Mouse (Mus musculus): ENCODE data around the gene Cnbd2. TPM values are rescaled to one million over a fixed set of nuclear protein-coding genes. Genes with fewer than 3 reads are reported as not detected.
"Not testable (repeated sequence)": the region's sequence is repeated elsewhere in the genome, so short reads cannot be mapped to it uniquely, and the experiment has no call there.

Cnbd2 gene
- polyA plus RNA-seq, 1 experiment from 2014 or later: 5.9 TPM

DNA sequence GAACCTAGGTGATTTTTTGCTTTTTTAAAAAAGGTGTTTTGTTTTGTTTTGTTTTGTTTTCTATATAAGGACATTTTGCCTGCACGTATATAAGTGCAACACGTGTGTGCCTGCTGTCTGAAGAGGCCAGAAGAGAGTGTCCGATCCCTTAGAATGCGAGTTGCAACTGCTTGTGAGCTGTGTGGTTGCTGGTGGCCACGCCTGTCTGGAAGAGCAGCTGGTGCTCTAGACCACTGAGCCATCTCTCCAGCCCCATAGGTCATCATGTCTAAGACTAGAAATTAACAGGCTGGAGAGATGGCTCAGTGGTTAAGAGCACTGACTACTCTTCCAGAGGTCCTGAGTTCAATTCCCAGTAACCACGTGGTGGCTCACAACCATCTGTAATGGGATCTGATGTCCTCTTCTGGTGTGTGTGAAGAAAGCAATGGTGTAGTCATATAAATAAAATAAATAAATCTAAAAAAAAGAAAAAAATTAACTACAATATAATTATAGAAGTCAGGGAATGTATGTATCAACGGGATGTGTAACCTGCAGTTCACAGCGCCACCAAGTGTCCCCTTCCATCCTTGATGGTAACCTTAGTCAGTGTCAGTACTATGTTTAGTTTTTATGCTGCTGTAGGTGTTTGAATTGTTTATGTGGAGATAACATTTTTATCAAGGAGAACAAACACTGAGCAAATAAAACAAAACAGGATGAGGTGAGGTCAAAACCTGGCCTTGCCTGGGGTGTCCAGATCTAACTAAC is 40.5 kb downstream of the Cnbd2 start:
- ATAC-seq: no peak
- Histone ChIP-seq H3K4me3 (replicated peaks) (no peak overlapping the region), H3K4me2 (replicated peaks) (no peak overlapping the region), H3K4me1 (replicated peaks) (peaks cover 12% of the 10 kb centered on the region; the same call in 1 of the 2 replicates), H3K9ac (replicated peaks) (no peak overlapping the region), H3K27me3 (no peaks in the 10 kb centered on the region), H3K36me3 (no peaks in the 10 kb centered on the region), H3K9me3 (no peaks in the 10 kb centered on the region), H3K27ac (no peak overlapping the region)
- 80% methylated on average over 8 of the region's 8 CpGs for WGBS

- no peaks in the 10 kb centered on the region for H3K36me3 ChIP-seq
- WGBS: 55% methylated on average over 7 of the region's 7 CpGs
- ATAC-seq: no peak
- no peak overlapping the region for H3K27ac ChIP-seq
- no peak overlapping the region for H3K9ac ChIP-seq (replicated peaks)
- no peak overlapping the region for H3K4me3 ChIP-seq (replicated peaks)
- no peak overlapping the region for H3K4me2 ChIP-seq (replicated peaks)
- no peaks in the 10 kb centered on the region for H3K27me3 ChIP-seq
- no peaks in the 10 kb centered on the region for H3K9me3 ChIP-seq
- peaks cover 12% of the 10 kb centered on the region; the same call in 1 of the 2 replicates for H3K4me1 ChIP-seq (replicated peaks)
Observed at GRCm38 (mm10) chr2:156353265-156353692, 41.2 kb downstream of the Cnbd2 start.

DNA sequence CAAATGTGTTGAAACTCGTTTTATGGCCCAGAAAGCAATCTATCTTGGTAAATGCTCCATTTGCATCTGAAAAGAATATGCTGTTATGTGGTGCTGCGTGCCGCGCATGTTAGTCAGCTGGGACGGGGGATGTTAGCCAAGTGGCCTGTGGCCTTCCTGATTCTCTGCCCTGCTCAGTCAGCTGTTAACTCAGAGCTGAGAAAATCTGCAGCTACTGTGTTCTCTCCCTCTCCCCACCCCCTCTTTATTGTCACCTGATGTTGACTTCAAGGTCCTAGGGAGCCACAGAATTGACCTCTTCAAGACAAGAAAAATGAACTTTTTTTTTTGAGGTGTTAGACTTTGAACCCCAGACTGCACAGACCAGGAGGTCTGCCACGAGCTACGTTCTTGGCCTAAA is 43.9 kb downstream of the Cnbd2 start:
- no peaks in the 10 kb centered on the region for H3K9me3 ChIP-seq
- no peak overlapping the region for H3K4me3 ChIP-seq (replicated peaks)
- H3K27ac ChIP-seq: no peak overlapping the region
- H3K4me2 ChIP-seq (replicated peaks): no peak overlapping the region
- H3K9ac ChIP-seq (replicated peaks): no peak overlapping the region
- H3K36me3 ChIP-seq: no peaks in the 10 kb centered on the region
- no peak for ATAC-seq
- H3K4me1 ChIP-seq (replicated peaks): peaks cover 12% of the 10 kb centered on the region; the same call in 1 of the 2 replicates
- WGBS: 48% methylated on average over 7 of the region's 7 CpGs
- H3K27me3 ChIP-seq: no peaks in the 10 kb centered on the region

- Histone ChIP-seq H3K9me3 (no peaks in the 10 kb centered on the region), H3K36me3 (no peaks in the 10 kb centered on the region), H3K27ac (no peak overlapping the region), H3K4me3 (replicated peaks) (no peak overlapping the region), H3K4me1 (replicated peaks) (no peaks in the 10 kb centered on the region), H3K4me2 (replicated peaks) (no peak overlapping the region), H3K9ac (replicated peaks) (no peak overlapping the region), H3K27me3 (no peaks in the 10 kb centered on the region)
- WGBS: 81% methylated on average over 3 of the region's 3 CpGs
- ATAC-seq: no peak
Observed at GRCm38 (mm10) chr2:156368465-156368864, 56.4 kb downstream of the Cnbd2 start.

- H3K36me3 ChIP-seq: no peaks in the 10 kb centered on the region
- H3K4me1 ChIP-seq (replicated peaks): no peaks in the 10 kb centered on the region
- H3K4me3 ChIP-seq (replicated peaks): no peak overlapping the region
- H3K9ac ChIP-seq (replicated peaks): no peak overlapping the region
- no peak overlapping the region for H3K27ac ChIP-seq
- H3K27me3 ChIP-seq: no peaks in the 10 kb centered on the region
- no peaks in the 10 kb centered on the region for H3K9me3 ChIP-seq
- no peak for ATAC-seq
- 84% methylated on average over 7 of the region's 7 CpGs for WGBS
- H3K4me2 ChIP-seq (replicated peaks): no peak overlapping the region
Observed at GRCm38 (mm10) chr2:156370896-156371295, 58.8 kb downstream of the Cnbd2 start.

DNA sequence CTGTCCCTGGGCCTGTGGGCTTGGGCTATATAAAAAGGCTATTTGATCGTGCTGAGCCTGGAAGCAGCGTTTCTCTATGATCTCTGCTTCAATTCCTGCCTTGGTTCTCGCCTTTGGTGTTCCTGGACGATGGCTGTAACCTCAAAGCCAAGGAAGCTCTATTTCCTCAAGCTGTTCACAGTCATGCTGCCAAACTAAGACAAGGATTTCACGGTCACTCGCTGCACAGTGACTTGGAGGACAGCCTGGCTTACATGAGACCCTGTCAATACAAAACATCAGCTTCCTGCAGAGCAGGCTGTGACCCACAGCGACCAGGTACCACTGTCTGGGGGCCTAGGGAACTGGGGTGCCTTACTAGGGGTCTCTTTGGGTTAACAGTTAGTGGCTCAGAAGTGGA is 64.9 kb downstream of the Cnbd2 start:
- WGBS: 79% methylated on average over 7 of the region's 7 CpGs
- Histone ChIP-seq H3K4me1 (replicated peaks) (no peaks in the 10 kb centered on the region), H3K9me3 (no peaks in the 10 kb centered on the region), H3K27me3 (no peaks in the 10 kb centered on the region), H3K4me2 (replicated peaks) (no peak overlapping the region), H3K27ac (no peak overlapping the region), H3K36me3 (no peaks in the 10 kb centered on the region), H3K4me3 (replicated peaks) (no peak overlapping the region), H3K9ac (replicated peaks) (no peak overlapping the region)
- no peak for ATAC-seq

DNA sequence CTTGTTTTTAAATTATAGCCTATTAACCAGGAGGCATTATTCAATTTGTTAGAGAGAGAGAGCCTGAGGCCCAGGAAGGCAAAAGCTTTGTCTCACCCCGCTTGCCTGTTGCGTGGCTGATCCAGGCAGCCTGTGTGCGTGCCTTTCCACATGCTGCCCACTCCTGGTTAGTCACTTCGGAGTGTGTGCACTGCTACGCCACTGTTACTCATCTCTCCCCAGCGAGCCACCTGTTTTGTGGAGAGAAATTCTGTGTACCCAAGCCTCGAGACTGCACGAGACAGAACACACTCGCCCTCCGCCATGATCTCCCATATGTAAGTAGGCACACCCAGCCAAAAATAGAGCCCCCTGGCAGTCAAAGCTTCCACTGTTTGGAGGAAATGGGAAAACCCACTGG is 67.8 kb downstream of the Cnbd2 start:
- Histone ChIP-seq H3K27ac (no peak overlapping the region), H3K4me3 (replicated peaks) (no peak overlapping the region), H3K4me2 (replicated peaks) (no peak overlapping the region), H3K4me1 (replicated peaks) (no peaks in the 10 kb centered on the region), H3K27me3 (no peaks in the 10 kb centered on the region), H3K36me3 (peaks cover 4% of the 10 kb centered on the region; the same call in 1 of the 2 replicates), H3K9me3 (peaks cover 5% of the 10 kb centered on the region; the same call in 1 of the 2 replicates), H3K9ac (replicated peaks) (no peak overlapping the region)
- 90% methylated on average over 10 of the region's 10 CpGs for WGBS
- ATAC-seq: no peak

DNA sequence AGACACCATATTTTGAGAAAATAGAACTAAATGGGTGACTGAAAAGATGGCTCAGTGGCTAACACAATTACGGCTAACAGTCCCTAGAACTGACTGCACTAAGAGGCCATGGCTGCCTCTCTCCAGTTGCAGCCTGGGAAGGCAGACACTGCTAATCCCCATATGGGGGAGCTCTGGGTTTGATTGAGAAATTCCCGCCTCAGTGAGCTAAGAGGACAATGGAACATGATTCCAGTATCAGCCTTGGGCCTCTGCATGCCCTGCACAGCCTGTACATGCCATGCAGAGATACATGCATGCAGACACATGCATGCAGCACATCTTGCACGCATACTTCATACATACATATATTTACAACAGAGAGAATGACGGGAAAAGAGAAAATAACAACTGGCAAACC is 69.3 kb downstream of the Cnbd2 start:
- no peak overlapping the region for H3K4me2 ChIP-seq (replicated peaks)
- H3K4me1 ChIP-seq (replicated peaks): no peaks in the 10 kb centered on the region
- ATAC-seq: no peak
- no peak overlapping the region for H3K27ac ChIP-seq
- no peak overlapping the region for H3K9ac ChIP-seq (replicated peaks)
- H3K9me3 ChIP-seq: peaks cover 5% of the 10 kb centered on the region; the same call in 1 of the 2 replicates
- no peaks in the 10 kb centered on the region for H3K27me3 ChIP-seq
- H3K36me3 ChIP-seq: peaks cover 4% of the 10 kb centered on the region; the same call in 1 of the 2 replicates
- H3K4me3 ChIP-seq (replicated peaks): no peak overlapping the region
- WGBS: 54% methylated on average over 4 of the region's 4 CpGs

DNA sequence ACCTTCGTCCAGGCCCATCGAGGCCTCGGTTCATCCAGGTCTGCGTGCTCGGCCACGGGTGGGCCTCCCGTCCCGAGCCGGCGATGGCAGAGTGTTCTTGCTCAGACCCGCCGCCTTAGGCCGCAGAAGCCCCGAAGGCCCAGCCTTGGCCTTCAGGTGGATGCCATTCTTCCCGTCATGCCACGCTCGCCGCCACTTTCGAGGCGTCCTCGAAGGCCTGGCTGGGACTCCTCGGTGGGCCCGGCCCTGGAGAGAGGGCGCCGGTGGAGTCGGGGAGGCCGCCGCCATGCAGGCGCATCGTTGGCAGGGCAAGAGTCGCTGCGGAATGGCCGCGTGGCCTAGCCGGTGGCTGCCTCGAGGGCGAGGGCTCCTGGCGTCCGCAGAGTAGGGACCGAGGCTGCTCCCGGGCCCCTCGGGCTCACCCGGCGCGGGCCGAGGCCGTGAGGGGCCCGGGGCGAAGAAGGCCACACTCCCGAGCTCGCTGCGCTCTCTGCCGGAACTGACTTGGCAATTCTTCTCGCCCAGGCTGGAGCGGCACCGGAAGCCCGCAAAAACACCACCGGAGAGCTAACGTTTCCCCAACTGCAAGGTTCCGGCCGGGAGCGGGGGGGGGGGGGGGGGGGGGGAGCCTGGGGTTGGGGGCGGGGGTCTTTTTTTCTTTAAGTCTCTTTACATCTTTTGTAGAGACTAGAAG is 80.5 kb downstream of the Cnbd2 start:
- 0% methylated on average over 22 of the region's 63 CpGs for WGBS
- not testable (repeated sequence) for H3K9ac ChIP-seq (replicated peaks); H3K4me1 ChIP-seq (replicated peaks); H3K9me3 ChIP-seq; H3K27me3 ChIP-seq; H3K36me3 ChIP-seq
- peak; percentile 93 for ATAC-seq
- H3K27ac ChIP-seq: peak overlapping the region; percentile 53; the same call in 1 of the 2 replicates
- H3K4me3 ChIP-seq (replicated peaks): peak overlapping the region; percentile 39
- peak overlapping the region; percentile 41 for H3K4me2 ChIP-seq (replicated peaks)

DNA sequence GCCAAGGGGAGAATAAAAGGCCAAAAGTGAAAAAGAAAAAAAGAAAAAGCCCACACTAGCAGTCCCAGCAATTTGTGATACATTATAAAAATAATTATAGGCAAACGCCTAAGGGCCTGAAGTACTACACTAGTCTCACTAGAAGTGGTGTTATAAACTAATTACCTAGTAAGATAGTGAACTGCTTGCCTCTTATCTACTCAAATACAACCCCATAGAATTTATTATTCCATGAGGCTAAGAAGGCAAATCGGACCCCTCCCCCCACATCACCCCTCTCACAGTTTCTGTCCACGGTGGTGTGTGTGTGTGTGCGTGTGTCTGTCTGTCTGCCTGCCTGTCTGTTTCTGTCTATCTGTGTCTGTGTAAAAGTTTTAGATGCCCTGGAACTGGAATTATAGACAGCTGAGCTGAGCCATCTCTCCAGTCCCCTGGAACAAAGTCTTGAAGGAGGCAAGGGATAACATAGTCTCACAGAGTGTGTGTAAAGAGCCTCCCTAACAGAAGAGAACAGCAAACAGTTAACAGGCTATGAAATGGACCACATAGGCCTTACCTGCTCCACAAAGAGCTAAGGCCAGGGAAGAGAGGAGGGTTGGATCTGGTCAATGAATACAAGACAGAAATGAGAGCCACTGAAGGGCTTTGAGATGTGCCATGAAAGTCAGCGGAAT is 81.2 kb downstream of the Cnbd2 start:
- Histone ChIP-seq H3K36me3 (no peaks in the 10 kb centered on the region), H3K9me3 (no peaks in the 10 kb centered on the region), H3K9ac (replicated peaks) (no peak overlapping the region), H3K27me3 (no peaks in the 10 kb centered on the region), H3K4me3 (replicated peaks) (peak overlapping the region; percentile 39), H3K27ac (peak overlapping the region; percentile 51; the same call in 1 of the 2 replicates), H3K4me2 (replicated peaks) (peak overlapping the region; percentile 41), H3K4me1 (replicated peaks) (peaks cover 8% of the 10 kb centered on the region)
- 62% methylated on average over 5 of the region's 5 CpGs for WGBS
- peak; percentile 62 for ATAC-seq

DNA sequence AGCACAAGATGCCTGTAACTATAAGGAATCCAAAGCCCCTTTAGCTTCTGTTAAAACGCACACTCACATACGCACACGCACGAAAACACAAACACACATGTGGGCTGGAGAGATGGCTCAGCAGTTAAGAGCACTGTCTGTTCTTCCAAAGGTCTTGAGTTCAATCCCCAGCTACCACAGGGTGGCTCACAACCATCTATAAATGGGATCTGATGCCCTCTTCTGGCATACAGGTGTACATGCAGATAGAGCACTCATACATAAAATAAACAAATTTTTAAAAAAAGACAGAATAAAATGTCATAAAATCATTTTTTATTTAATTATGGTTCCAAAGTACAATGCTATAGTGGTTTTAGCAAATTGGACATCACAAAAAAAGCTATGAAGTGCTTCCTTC is 82.2 kb downstream of the Cnbd2 start:
- ATAC-seq: no peak
- 94% methylated on average over 4 of the region's 4 CpGs for WGBS
- Histone ChIP-seq H3K27me3 (no peaks in the 10 kb centered on the region), H3K9me3 (no peaks in the 10 kb centered on the region), H3K9ac (replicated peaks) (no peak overlapping the region), H3K36me3 (no peaks in the 10 kb centered on the region), H3K27ac (no peak overlapping the region), H3K4me1 (replicated peaks) (peaks cover 8% of the 10 kb centered on the region), H3K4me2 (replicated peaks) (no peak overlapping the region), H3K4me3 (replicated peaks) (no peak overlapping the region)

DNA sequence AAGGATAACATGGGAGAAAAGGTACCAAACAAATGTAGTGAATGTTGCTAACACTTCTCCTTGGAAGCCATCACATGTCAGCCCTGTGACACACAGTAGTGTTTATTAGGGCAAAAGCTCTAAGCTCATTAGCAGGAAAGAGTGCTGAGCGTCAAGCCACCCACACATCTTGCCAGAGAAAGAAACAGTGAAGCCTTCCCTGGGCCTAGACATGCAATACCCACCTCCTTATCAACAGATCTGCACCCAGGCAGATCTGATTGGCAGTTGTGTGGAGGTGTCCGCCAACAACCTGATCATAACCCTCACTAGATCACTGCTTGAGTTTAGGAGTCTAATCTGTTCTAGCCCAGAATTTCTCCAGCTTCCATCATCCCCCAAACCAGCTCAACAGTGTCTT is 84.0 kb downstream of the Cnbd2 start:
- WGBS: 68% methylated on average over 2 of the region's 2 CpGs
- Histone ChIP-seq H3K36me3 (no peaks in the 10 kb centered on the region), H3K4me2 (replicated peaks) (no peak overlapping the region), H3K4me3 (replicated peaks) (no peak overlapping the region), H3K9ac (replicated peaks) (no peak overlapping the region), H3K27me3 (no peaks in the 10 kb centered on the region), H3K4me1 (replicated peaks) (peaks cover 16% of the 10 kb centered on the region), H3K9me3 (no peaks in the 10 kb centered on the region), H3K27ac (no peak overlapping the region)
- no peak for ATAC-seq
